Mouse (Mus musculus) gastrocnemius, postnatal 4 days (tissue): ENCODE results near the gene Serpina12. TPM values are rescaled to one million over a fixed set of nuclear protein-coding genes. Genes with fewer than 3 reads are reported as not detected.

ENCODE experiments used
- DNase-seq, 2 experiments: peaks; one replicate each; pipeline ENCODE4 v3.0.0; 2021 to 2022; ENCODE audit warnings: low spot score in 2 of 2, mixed read lengths in 2 of 2
- total RNA-seq, 2 experiments: library from RNA; stranded (reverse); gene quantifications; 2 replicates each; pipeline ENCODE4 v1.2.3; 2021

Gene Serpina12
- total RNA-seq, 2 experiments from 2014 or later, result not detected

DNA sequence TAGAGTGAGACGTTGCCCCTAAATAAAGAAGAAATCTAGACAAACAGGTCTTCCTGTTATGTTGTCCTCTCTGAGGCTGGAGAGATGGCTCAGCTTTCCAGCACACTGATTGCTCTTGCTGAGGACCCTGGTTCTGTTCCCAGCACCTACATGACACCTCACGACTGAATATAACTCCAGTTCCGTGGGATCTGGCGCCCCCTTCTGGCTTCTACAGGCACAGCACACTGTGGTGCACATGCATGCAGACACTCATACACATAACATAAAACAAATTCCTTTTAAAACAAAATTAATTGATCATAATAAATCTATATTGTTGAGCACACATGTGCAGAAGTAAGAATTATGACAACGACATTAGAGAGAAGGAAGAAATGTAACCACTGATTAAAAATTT is 39.6 kb downstream of the Serpina12 start:
- no peak for DNase-seq

DNA sequence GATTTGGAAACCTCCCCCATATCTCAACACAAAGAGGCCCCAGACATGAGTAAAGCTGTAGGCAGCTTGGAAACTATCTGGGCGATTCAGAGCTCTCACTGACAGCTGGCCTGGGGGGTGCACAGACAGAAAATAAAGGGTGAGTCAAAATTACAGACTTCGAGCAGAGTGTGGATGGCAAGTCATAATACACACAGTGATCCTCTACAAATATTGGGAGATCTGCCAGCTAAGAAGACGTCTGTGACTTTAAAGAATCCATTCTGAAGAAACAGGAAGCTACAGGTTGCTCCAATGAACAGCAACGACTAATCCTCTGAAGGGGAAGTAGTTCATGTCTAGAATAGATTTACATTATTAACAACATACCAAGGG is 41.0 kb downstream of the Serpina12 start:
- DNase-seq, result no peak

DNA sequence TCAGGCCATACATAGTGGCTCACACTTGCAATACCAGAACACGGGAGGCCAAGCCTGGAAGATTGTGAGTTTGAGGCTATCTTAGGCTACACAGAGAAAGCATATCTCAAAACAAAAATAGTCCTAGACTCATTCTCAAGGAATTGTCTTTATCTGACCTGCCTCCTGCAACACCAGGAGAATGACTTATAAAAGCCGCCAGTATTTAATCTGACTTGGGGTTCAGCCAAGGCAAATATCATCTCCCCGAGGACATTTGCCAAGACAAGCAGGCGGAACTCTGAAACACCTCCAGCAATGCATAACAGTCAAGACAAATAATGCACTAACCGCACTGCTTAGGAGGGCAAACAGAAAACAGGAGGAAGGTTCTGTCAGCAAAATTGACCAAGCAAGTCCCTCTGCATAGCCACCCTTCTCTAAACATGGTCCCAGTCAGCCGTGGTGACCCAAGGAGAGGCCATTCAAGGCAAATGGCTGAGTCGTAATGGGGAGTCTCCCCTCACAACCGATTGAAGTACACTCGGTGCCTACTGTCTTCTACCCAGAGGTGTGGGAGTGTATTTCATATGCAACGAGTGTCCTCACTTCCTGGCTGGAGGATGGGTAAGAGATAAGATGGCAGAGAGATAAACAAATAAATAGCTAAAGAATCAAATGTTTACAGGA is 41.5 kb downstream of the Serpina12 start:
- DNase-seq, result no peak

DNA sequence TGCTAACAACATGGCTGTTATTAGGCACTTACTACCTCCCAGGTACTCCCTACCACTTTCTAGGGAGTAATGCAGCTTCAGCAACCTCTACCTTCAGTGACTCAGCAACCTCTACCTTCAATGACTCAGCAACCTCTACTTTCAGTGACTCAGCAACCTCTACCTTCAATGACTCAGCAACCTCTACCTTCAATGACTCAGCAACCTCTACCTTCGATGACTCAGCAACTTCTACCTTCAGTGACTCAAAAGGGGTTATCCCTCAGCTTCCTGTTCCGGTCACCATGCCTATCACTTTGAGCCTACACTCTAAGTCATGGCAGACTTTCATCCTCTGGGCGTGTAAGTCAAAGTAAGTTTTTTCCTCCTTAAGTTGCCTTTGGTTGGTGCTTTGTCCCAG is 43.6 kb downstream of the Serpina12 start:
- no peak for DNase-seq

DNA sequence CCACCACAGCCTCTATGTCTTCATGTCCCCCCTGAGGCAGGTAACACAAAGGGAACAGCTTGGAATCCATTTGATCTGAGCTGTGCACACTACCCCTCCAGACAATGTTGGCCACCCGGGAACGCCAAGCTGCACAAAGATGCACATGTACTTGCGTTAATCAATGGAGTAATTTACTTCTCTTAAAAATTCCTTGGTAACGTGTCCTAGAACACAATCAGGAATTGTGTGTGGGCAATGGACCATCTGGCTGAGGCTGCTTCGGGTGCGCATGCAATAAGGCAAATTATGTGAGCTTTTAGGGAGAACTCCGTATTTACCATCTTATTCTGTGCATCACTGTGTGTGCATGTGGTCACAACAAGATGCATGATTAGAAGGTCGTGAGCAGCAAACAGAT is 44.6 kb downstream of the Serpina12 start:
- no peak for DNase-seq

DNA sequence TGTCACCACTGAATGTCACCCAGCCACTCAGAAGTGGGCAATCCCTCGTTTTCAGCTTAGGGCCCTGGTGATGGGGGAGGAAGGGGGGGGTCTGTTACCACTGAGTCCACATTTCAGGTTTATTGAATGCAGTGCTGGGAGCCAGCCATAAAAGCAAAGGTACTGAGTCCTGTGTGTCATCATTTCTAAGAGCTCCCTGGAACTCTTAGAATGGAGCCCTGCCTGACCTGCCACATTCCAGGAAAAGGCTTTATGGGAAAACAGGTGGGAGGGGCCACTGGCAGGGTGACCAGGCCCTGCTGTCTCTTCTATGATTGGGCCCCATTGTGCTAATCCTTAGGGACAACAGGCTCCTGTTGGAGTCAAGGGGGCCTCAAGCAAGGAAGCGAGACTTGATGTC is 47.7 kb downstream of the Serpina12 start:
- no peak for DNase-seq

DNA sequence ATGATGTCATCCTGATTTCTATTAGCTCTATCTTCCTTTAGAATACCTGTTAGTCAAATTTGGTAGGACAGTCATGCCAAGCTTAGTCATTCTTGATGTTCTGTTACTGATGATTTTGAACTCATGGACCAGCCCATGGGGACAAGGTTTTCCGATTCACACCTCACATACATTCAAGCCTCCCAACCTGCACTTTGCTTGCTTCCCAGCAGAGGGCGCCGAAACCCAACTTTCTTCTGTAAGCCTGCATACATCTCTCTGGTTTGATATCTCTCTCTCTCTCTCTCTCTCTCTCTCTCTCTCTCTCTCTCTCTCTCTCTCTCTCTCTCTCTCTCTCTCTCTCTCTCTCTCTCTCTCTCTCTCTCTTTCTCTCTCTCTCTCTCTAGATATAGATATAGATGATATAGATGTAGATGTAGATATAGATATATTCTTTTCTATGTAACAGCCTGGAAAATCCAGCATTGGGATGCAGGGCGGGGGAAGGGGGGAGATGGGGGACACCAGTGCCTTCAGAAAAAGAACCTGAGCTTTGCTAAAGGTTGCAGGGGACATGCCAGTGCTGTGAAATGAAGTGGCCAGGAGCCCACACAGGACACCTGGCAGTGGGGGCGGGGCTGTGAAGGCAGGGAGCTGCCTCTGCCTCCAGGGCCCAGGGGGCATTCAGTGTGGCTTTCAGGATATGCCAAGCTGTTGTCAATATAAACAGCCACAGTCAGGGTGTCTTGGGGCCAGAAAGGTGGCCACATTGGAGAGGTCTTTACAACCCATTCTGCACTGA is 48.8 kb downstream of the Serpina12 start:
- peak; percentile 24 to 52 for DNase-seq

DNA sequence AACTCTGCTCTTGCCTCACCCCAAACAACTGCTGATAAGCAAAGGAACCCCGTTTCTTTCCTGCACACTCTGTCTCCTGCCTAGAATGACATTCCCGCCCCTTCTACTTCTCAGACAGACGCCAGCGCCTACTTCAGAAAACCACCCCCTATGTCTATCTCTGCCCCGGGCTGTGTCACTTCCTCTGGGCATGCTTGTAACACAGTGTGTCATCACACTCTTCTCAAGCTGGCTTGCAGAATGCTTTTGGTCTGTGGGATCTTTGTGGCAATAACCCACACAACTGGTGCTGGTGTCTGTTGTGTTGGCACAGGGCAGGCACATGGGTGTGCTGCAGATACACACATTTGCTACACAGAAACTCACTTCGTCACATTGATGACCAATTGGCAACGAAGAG is 51.3 kb downstream of the Serpina12 start:
- no peak for DNase-seq

DNA sequence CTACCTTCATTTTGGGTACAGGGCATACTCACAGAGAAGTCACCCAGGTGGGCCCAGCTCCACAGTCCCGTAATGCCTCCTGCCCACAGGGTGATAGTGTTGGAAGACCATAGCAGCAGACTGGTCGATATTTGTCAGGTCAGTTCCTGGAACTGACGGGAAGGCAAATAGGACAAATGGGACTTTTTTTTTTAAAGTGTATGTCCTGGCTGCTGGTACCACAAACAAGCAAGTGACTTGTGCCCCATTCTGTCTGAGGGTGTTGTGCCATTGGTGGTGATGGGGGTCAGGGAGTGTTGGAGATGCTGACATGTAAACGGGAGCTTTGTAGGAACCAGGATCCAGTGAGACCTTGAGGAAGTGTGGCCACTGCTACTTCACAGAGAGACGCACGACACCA is 54.4 kb downstream of the Serpina12 start, which contains the start of gene Serpina11:
Gene Serpina11 (minus strand): TSS at position 101 of the 400 bp plus-strand sequence.
- DNase-seq, result no peak

DNA sequence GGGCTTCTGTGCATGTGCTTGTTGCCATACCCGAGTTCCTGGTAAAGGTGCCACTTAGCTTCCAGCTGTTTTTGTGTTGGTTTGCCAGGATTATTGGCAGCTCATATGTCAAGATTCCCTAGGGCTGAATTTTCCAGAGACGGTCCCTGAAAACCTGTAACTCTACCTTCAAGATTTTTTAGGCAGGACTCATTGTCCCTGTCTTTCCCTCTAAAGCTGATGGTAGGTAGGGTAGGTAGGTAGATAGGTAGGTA is 54.8 kb downstream of the Serpina12 start:
- DNase-seq, result no peak

DNA sequence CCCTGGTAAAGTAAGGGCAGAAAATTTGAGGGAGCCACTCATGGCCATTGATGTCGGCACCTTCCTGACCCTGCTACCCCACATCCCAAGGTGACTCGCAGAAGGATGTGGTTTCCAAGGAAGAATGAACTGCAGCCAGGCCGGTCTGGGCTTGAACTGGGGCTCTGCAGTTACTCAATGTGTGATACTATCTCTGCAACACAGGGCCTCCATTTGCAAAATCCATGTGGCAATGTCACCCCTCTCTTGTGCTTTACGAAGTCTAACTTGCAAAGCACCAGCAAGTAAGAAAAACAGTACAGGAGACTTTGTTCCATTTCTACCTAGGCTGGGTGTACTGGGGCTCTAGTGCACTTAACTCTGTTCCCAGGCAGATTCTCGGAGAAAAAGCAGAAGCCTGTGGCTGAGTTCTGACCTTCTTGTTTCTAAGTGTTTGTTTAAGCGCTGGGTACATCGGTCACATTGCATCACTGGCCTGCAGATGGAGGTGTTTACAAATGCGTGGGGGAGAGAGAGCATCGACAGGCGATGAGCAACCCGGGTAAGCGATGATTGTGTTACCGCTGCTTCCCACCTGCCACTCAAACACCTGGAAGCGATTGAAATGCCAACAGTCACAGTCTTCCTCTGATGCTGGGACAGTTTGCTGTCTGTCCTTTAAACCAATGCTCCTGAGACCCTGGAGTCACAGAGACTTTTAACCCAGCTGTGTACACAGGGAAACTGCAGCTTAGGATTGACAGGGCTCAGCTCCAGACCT is 55.3 kb downstream of the Serpina12 start:
- DNase-seq, result no peak

DNA sequence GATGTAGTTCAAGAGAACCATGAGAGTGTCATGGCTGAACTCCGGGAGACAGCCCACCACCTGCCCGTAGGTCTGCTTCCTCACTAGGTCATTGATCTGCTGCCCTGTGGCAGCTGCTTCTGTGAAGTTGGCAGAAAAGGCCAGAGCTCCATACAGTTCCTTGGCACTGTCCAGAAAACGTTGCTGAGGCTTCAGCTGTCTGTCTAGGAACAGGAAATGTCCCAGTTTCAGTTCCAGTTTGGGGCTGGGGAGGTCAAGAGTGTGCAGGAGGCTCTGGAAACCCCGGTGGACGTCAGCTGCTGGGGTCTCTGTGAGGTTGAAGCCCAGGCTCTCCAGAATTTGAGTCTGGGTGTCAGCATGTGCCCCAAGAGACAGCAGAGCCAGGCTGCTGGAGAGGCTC is 58.4 kb downstream of the Serpina12 start:
- DNase-seq, result no peak

DNA sequence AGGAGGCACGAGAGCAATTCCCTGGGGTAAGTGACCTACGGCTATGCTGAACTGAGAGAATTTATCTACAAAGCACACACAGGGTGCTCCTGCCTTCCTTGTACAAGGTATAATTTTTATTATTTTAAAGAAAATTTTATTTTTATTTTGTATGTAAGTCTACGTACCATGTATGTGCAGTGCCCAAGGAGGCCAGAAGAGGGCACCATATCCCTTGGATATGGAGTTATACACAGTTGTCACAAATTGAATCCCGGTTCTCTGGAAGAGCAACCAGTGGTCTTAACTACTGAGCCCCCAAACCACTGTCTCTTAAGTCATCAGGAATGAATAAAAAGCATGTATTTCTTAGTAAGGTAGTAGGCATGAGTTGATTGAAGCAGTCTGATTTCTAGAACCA is 59.3 kb downstream of the Serpina12 start:
- DNase-seq, result no peak

DNA sequence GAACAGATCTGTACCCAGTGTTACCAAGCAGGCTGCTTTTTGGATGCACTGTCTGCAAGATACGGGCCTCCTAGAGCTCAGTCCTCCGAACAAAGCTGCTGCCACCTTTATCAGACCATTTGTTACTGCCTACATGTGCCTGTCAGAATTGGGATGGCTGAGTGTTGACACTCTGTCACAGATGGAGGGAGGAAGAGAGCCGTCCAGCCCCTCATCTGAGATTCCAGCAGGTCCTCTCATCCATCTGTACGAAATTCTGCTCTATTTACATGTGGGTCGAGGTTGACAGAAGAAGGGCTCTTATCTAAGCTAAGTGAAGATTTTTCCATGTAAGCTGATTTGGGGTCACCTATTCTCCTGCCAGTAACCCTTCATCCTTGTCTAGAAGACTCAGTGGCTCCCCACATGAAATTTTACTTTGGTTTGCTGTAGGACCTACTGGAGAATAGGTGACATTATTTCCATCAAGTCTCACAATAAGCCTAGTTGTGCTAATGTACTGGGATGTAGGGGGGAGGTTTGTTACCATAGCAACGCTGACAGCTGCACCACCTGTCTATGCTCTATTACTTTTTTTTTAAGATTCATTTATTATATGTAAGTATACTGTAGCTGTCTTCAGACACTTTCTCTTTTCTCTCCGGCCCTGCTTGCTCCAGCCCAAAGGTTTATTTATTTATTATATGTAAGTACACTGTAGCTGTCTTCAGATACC is 62.4 kb downstream of the Serpina12 start:
- DNase-seq, result no peak

Other genes with a start within 250 kb of the Serpina12 start
- 10 to 100 TPM in 1 of 2 experiments, 1 to 10 TPM in 1; 2.0 to 25.0 TPM for gene Serpina1b, start 214.1 kb downstream of the Serpina12 start, total RNA-seq
- 1 to 10 TPM in 1 of 2 experiments, under 1 TPM in 1; 0.93 to 9.3 TPM for gene Serpina1a, start 180.9 kb downstream of the Serpina12 start, total RNA-seq
- 1 to 10 TPM; 1.1 to 7.3 TPM for gene Serpina1c, start 139.6 kb downstream of the Serpina12 start, total RNA-seq
- gene Serpina1e, start 85.5 kb downstream of the Serpina12 start, total RNA-seq, result 10 to 100 TPM in 1 of 2 experiments, under 1 TPM in 1; 0.76 to 12.7 TPM
- gene Serpina11, start 54.5 kb downstream of the Serpina12 start, total RNA-seq, result under 1 TPM in 1 of 2 experiments, not detected in 1; 0.70 TPM
- not detected for gene Serpina9, start 30.7 kb downstream of the Serpina12 start, total RNA-seq
- gene Serpina5, start 56.7 kb upstream of the Serpina12 start, total RNA-seq, result not detected
- not detected for gene Serpina3a, start 68.3 kb upstream of the Serpina12 start, total RNA-seq
- not detected for gene Serpina3b, start 83.6 kb upstream of the Serpina12 start, total RNA-seq
- gene Serpina3c, start 109.4 kb upstream of the Serpina12 start, total RNA-seq, result 1 to 10 TPM; 1.6 to 1.8 TPM
- gene Serpina3f, start 170.1 kb upstream of the Serpina12 start, total RNA-seq, result not detected
- under 1 TPM; 0.20 to 0.91 TPM for gene Serpina3g, start 191.8 kb upstream of the Serpina12 start, total RNA-seq
- gene Serpina3i, start 218.7 kb upstream of the Serpina12 start, total RNA-seq, result under 1 TPM in 1 of 2 experiments, not detected in 1; 0.31 TPM